Mouse (Mus musculus) adrenal gland, postnatal 10 days (tissue): ENCODE data around the gene Gtf2e1. TPM values are rescaled to one million over a fixed set of nuclear protein-coding genes. Genes with fewer than 3 reads are reported as not detected.

Experiments used
- DNase-seq: peaks from one replicate; pipeline ENCODE4 v3.0.0; 2021; ENCODE audit warnings: mixed read lengths
- total RNA-seq, 2 experiments: library from RNA; stranded (reverse); gene quantifications; 2 replicates each; pipeline ENCODE4 v1.2.3; 2021

Gtf2e1 gene
- total RNA-seq, 2 experiments from 2014 or later = 13.8 to 14.2 TPM

GRCm38 (mm10) chr16:37546312-37546711, 6.7 kb upstream of the Gtf2e1 start:
- no peak for DNase-seq

- DNase-seq = peak; percentile 4
Measured at GRCm38 (mm10) chr16:37540776-37541175, 1.2 kb upstream of the Gtf2e1 start.

GRCm38 (mm10) chr16:37539240-37539610, 364 bp downstream of the Gtf2e1 start:
- DNase-seq = no peak

- DNase-seq = no peak
Measured at GRCm38 (mm10) chr16:37533369-37534068, 6.1 kb downstream of the Gtf2e1 start.

- DNase-seq = no peak
Measured at GRCm38 (mm10) chr16:37532046-37532445, 7.5 kb downstream of the Gtf2e1 start.

GRCm38 (mm10) chr16:37530170-37530569, 9.4 kb downstream of the Gtf2e1 start:
- DNase-seq = peak; percentile 19

- no peak for DNase-seq
Measured at GRCm38 (mm10) chr16:37526688-37527223, 12.8 kb downstream of the Gtf2e1 start.

GRCm38 (mm10) chr16:37525121-37525520, 14.5 kb downstream of the Gtf2e1 start:
- DNase-seq = no peak

- DNase-seq = no peak
Measured at GRCm38 (mm10) chr16:37522100-37522697, 17.4 kb downstream of the Gtf2e1 start.

GRCm38 (mm10) chr16:37520190-37521040, 19.2 kb downstream of the Gtf2e1 start:
- DNase-seq = no peak

- DNase-seq = no peak
Measured at GRCm38 (mm10) chr16:37519721-37520120, 19.9 kb downstream of the Gtf2e1 start.

GRCm38 (mm10) chr16:37518662-37519061, 20.9 kb downstream of the Gtf2e1 start:
- DNase-seq = no peak

- DNase-seq = no peak
Measured at GRCm38 (mm10) chr16:37517596-37518211, 21.9 kb downstream of the Gtf2e1 start.

- DNase-seq = no peak
Measured at GRCm38 (mm10) chr16:37516376-37516993, 23.1 kb downstream of the Gtf2e1 start.

GRCm38 (mm10) chr16:37514644-37515043, 24.9 kb downstream of the Gtf2e1 start:
- DNase-seq = no peak

GRCm38 (mm10) chr16:37511489-37511888, 28.1 kb downstream of the Gtf2e1 start:
- DNase-seq = no peak

GRCm38 (mm10) chr16:37506751-37507150, 32.8 kb downstream of the Gtf2e1 start:
- no peak for DNase-seq

GRCm38 (mm10) chr16:37504517-37504916, 35.1 kb downstream of the Gtf2e1 start:
- DNase-seq = no peak

- DNase-seq = peak; percentile 12
Measured at GRCm38 (mm10) chr16:37498581-37498980, 41.0 kb downstream of the Gtf2e1 start.

- DNase-seq = no peak
Measured at GRCm38 (mm10) chr16:37495017-37495416, 44.6 kb downstream of the Gtf2e1 start.

GRCm38 (mm10) chr16:37486826-37487612, 52.6 kb downstream of the Gtf2e1 start:
- DNase-seq = no peak
